Comparison of ENCODE assay signal across 13 mouse cellular contexts in the genomic region with DNA sequence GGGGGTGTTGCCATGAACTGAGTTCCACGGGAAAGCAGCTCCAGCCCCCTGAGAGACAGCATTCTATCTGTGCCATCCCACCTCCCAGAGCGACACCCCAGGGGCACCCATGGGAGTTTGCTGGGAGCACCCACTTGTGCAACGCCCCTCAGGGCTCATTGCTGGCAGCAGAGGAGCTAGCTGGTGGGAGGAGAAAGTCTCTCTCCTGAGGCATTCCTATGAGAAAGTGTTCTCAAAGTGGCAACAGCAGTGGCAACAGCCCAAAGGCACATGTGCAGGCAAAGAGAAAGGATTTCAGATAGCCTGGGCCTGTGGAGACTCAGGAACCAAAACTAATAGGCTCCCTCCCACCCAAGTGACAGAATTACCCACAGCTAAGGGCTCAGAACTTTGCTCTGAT.
DNase-seq lines count a peak whose midpoint lies in the region; ATAC-seq and TF ChIP-seq lines count a peak whose summit lies in the region.
"Had no signal": no experiment of that assay in that cellular context is flagged by ENCODE, and none has a peak within 500 bp of the region (broad histone marks: within the 10 kb centered on the region; RNA-seq: fewer than 3 reads in every experiment).

No protein-coding gene starts in this region.

- H3K4me3 ChIP-seq in midbrain, embryonic 10.5 days, result no peak overlapping the region
- no peak overlapping the region for H3K4me3 ChIP-seq in midbrain, postnatal 0 days (ENCODE audit: low read depth, low read length)
- H3K4me3 ChIP-seq in forebrain, postnatal 0 days (ENCODE audit: low read depth, low read length), result no peak overlapping the region
- no peak overlapping the region for H3K4me3 ChIP-seq in midbrain, embryonic 15.5 days
- H3K4me3 ChIP-seq: embryonic facial prominence, embryonic 12.5 days; midbrain, embryonic 12.5 days had no signal

- H3K9me3 ChIP-seq in midbrain, embryonic 10.5 days (replicated peaks), result no peaks in the 10 kb centered on the region
- H3K9me3 ChIP-seq in midbrain, postnatal 0 days (ENCODE audit: low read length), result no peaks in the 10 kb centered on the region
- no peaks in the 10 kb centered on the region for H3K9me3 ChIP-seq in forebrain, postnatal 0 days (ENCODE audit: low read length)
- no peaks in the 10 kb centered on the region for H3K9me3 ChIP-seq in midbrain, embryonic 15.5 days
- H3K9me3 ChIP-seq: embryonic facial prominence, embryonic 12.5 days; midbrain, embryonic 12.5 days had no signal

- no peaks in the 10 kb centered on the region for H3K36me3 ChIP-seq in midbrain, embryonic 10.5 days
- H3K36me3 ChIP-seq in midbrain, postnatal 0 days (ENCODE audit: insufficient read depth, low read length), result no peaks in the 10 kb centered on the region
- H3K36me3 ChIP-seq in forebrain, postnatal 0 days (ENCODE audit: insufficient read depth), result no peaks in the 10 kb centered on the region
- H3K36me3 ChIP-seq in midbrain, embryonic 15.5 days (replicated peaks), result no peaks in the 10 kb centered on the region
- H3K36me3 ChIP-seq: embryonic facial prominence, embryonic 12.5 days; midbrain, embryonic 12.5 days had no signal

- no peak overlapping the region for H3K4me2 ChIP-seq in midbrain, postnatal 0 days (ENCODE audit: low read depth, low read length, poor library complexity, severe bottlenecking)
- H3K4me2 ChIP-seq in forebrain, postnatal 0 days (ENCODE audit: low read depth), result no peak overlapping the region
- H3K4me2 ChIP-seq in midbrain, embryonic 15.5 days, result no peak overlapping the region
- H3K4me2 ChIP-seq: embryonic facial prominence, embryonic 12.5 days; lung, embryonic 14.5 days; midbrain, embryonic 12.5 days had no signal

- no peak for TF ChIP-seq CTCF in midbrain, postnatal 0 days (IDR thresholded peaks at IDR 0.05)
- TF ChIP-seq CTCF in forebrain, postnatal 0 days (IDR thresholded peaks at IDR 0.05; ENCODE audit: low read depth), result no peak

- no peak overlapping the region for H3K9ac ChIP-seq in midbrain, postnatal 0 days (replicated peaks; ENCODE audit: low read length, poor library complexity, severe bottlenecking)
- H3K9ac ChIP-seq in forebrain, postnatal 0 days, result no peak overlapping the region
- no peak overlapping the region for H3K9ac ChIP-seq in midbrain, embryonic 15.5 days
- H3K9ac ChIP-seq: embryonic facial prominence, embryonic 12.5 days; lung, embryonic 14.5 days; midbrain, embryonic 12.5 days had no signal

- peak; percentile 32; the same call in 1 of the 2 replicates for ATAC-seq in frontal cortex, adult (ENCODE audit: low TSS enrichment)
- ATAC-seq in midbrain, postnatal 0 days (ENCODE audit: low FRiP score), result no peak
- ATAC-seq in forebrain, postnatal 0 days, result no peak
- ATAC-seq in midbrain, embryonic 15.5 days (replicated peaks), result no peak

- H3K4me1 ChIP-seq in midbrain, embryonic 10.5 days, result peaks cover 88% of the 10 kb centered on the region
- H3K4me1 ChIP-seq in midbrain, postnatal 0 days (ENCODE audit: insufficient read depth, low read length), result peaks cover 50% of the 10 kb centered on the region
- peaks cover 46% of the 10 kb centered on the region for H3K4me1 ChIP-seq in forebrain, postnatal 0 days (ENCODE audit: insufficient read depth)
- peaks cover 92% of the 10 kb centered on the region for H3K4me1 ChIP-seq in midbrain, embryonic 15.5 days

- H3K27ac ChIP-seq in midbrain, embryonic 10.5 days (replicated peaks), result peak overlapping the region; percentile 47
- no peak overlapping the region for H3K27ac ChIP-seq in midbrain, postnatal 0 days (ENCODE audit: low read depth, low read length)
- peak overlapping the region; percentile 16; the same call in 1 of the 2 replicates for H3K27ac ChIP-seq in forebrain, postnatal 0 days (ENCODE audit: low read depth, low read length)
- H3K27ac ChIP-seq in midbrain, embryonic 15.5 days, result peak overlapping the region; percentile 65

- peaks cover 43% of the 10 kb centered on the region for H3K27me3 ChIP-seq in midbrain, embryonic 10.5 days (ENCODE audit: low read depth, poor library complexity, severe bottlenecking)
- H3K27me3 ChIP-seq in midbrain, postnatal 0 days (ENCODE audit: insufficient read depth, low read length), result no peaks in the 10 kb centered on the region
- H3K27me3 ChIP-seq in forebrain, postnatal 0 days (ENCODE audit: insufficient read depth, low read length), result no peaks in the 10 kb centered on the region
- H3K27me3 ChIP-seq in midbrain, embryonic 15.5 days (replicated peaks), result no peaks in the 10 kb centered on the region
- H3K27me3 ChIP-seq: embryonic facial prominence, embryonic 12.5 days had no signal

- WGBS in midbrain, embryonic 10.5 days, result 78% methylated on average over 3 of the region's 3 CpGs
- WGBS in midbrain, postnatal 0 days, result 64% methylated on average over 3 of the region's 3 CpGs
- WGBS in forebrain, postnatal 0 days, result 70% methylated on average over 3 of the region's 3 CpGs
- WGBS in midbrain, embryonic 15.5 days, result 74% methylated on average over 3 of the region's 3 CpGs

- no peak for DNase-seq in frontal cortex, postnatal 25 days (ENCODE audit: low spot score in 2 of 2)
- no peak for DNase-seq in midbrain, embryonic 10.5 days (ENCODE audit: low spot score)
- no peak for DNase-seq in midbrain, postnatal 0 days (ENCODE audit: low spot score)
- no peak for DNase-seq in forebrain, postnatal 0 days
- no peak for DNase-seq in embryo, embryonic 10 days (ENCODE audit: low spot score)
- no peak for DNase-seq in B cell, adult 2 months
- DNase-seq: cerebellum, adult 11-12 months; kidney, postnatal 36 days; lung, embryonic 14.5 days had no signal
